Mouse (Mus musculus): ENCODE results near the gene Gm19426. TPM values are rescaled to one million over a fixed set of nuclear protein-coding genes. Genes with fewer than 3 reads are reported as not detected.

The Gm19426 gene
- polyA plus RNA-seq, 1 experiment from 2014 or later: 6.1 TPM

DNA sequence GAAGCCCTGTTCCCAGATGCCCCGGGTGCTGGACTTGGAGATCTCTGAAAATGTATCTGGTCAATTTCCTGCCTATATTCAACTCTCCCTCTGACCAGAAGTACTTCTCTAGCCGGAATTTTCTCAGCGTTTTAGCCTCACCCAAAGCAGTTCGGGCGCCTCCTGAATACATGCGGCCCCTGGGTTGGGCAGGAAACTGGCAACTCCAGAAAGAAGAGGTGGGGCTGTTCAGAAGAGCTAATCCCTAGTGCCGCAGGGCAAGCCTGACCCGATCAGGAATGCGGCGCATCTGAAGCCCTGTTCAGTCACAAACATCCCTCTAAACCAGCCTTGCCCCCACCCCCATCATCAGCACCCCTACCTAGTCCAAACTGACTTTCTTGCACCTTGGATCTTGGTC is 671 bp upstream of the Gm19426 start:
- Histone ChIP-seq H3K27me3 (no peaks in the 10 kb centered on the region), H3K36me3 (ENCODE audit: poor library complexity, severe bottlenecking) (peaks cover 7% of the 10 kb centered on the region; the same call in 1 of the 2 replicates), H3K27ac (peak overlapping the region; percentile 99), H3K9me3 (replicated peaks) (no peaks in the 10 kb centered on the region), H3K4me3 (peak overlapping the region; percentile 93), H3K4me1 (peaks cover 40% of the 10 kb centered on the region), H3K9ac (peak overlapping the region; percentile 99), H3K4me2 (peak overlapping the region; percentile 85)
- ATAC-seq: peak; percentile 37
- 1% methylated on average over 10 of the region's 10 CpGs for WGBS

DNA sequence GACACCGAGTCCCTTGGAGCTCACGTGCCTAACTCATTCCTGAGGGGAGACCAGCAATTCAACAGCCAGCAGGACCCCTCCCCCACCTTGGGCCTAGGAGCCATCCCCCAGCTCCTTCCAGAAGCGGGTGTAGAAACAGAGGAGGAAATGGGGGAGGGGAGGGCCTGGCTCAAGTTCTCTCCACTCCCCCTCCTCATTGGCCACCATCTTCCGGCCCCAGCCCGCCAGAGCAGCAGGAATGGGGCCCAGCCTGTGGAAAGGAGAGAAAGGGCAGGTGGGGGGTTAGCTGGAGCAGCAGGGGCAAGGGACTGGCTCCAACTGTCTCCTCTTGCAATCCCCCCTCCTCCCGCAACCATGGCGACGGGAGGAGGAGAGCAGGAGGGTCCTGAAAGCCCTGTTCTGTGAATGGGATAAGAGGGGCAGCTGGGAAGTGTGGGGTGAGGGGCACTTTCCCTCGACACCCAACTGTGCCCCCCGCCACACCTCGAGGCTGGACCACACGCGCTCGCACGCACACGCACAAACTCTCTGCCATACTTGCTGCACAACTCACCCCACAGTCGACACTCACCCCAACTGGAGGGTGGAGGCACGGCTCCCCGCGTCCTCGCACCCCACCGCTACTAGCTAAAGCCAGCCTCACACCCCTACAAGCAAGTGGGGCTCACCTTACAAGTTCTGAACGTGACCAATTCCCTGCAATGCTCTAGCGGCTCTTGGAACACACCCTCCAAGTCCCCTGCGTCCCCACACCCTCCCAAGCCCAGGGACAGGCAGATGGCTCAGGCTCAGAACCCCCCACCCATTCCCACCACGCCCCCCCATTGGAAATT is 788 bp downstream of the Gm19426 start:
- H3K9me3 ChIP-seq (replicated peaks): no peaks in the 10 kb centered on the region
- peaks cover 54% of the 10 kb centered on the region for H3K4me1 ChIP-seq
- ATAC-seq: peak; percentile 73
- peak overlapping the region; percentile 93 for H3K4me3 ChIP-seq
- no peaks in the 10 kb centered on the region for H3K27me3 ChIP-seq
- H3K27ac ChIP-seq: peak overlapping the region; percentile 99
- H3K36me3 ChIP-seq (ENCODE audit: poor library complexity, severe bottlenecking): peaks cover 7% of the 10 kb centered on the region; the same call in 1 of the 2 replicates
- H3K9ac ChIP-seq: peak overlapping the region; percentile 99
- peak overlapping the region; percentile 85 for H3K4me2 ChIP-seq
- under 1% methylated on average over 25 of the region's 26 CpGs for WGBS

DNA sequence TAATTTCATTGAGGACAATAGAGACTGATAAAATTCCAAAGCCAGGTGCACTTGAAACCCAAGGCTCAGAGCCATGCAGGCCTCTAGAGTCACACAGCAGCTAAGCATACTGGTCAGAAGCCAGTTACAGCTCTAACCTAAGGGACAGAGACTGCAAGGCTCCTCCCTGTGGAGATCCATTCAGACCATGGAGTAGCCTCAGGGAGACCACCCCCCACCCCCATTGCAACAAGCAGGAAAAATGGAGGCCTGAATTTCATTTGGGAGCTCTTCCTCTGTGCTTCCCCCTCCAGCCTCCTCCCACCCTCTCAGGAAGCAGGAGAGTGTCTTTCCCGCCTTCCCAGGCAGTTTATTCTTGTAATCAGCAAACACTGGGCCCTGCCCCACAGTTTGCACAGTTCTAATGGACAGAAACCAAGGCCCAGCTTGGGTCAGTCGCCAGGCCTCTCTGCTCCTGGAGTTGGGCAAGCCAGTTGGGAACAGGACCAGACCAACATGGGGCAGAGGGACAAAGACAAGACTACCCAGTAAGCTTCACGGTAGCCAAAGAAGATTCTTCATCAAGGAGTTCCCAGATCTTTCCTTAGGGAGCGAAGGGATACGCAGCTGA is 1.5 kb downstream of the Gm19426 start:
- Histone ChIP-seq H3K4me1 (peaks cover 61% of the 10 kb centered on the region), H3K4me2 (peak overlapping the region; percentile 85), H3K9ac (peak overlapping the region; percentile 99), H3K27me3 (no peaks in the 10 kb centered on the region), H3K36me3 (ENCODE audit: poor library complexity, severe bottlenecking) (peaks cover 7% of the 10 kb centered on the region; the same call in 1 of the 2 replicates), H3K27ac (peak overlapping the region; percentile 99), H3K9me3 (replicated peaks) (no peaks in the 10 kb centered on the region), H3K4me3 (peak overlapping the region; percentile 93)
- 0% methylated on average over 5 of the region's 5 CpGs for WGBS
- no peak for ATAC-seq

DNA sequence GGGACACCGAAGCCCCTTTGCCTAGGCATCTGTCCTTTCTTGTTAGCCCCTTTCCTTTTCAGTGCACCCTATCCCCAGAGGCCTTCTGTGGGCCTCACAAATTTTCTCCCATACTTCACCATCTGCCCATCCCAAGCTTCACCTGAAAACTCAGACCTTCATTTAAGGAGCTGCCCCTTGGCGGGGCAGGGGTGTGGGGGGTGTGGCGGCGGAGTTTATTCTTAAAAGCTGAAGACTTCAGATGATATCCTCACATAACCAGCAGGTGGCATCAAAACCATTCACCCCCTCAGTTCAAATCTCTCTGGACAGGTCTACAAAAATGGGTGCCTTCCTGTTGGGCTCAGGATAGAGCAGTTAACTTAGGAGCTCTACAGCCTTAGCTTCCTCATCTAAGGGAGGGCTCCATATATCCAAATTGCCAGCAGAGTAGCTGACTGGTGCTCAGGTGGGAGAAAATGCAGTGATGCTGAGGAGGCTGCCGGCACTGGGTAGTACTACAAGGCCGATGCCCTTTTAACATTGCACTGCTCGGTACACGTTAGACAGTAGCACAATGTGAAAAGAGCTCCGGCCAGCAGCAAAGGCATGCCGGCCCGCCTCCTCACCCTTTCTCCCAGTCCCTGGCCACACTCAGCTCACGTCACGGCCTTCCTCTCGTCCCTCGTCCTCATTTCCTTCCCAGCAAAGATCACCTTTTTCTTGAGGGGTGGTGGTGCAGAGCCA is 2.7 kb downstream of the Gm19426 start:
- peak overlapping the region; percentile 55 for H3K27ac ChIP-seq
- no peak for ATAC-seq
- H3K4me1 ChIP-seq: peaks cover 72% of the 10 kb centered on the region
- peak overlapping the region; percentile 85 for H3K4me2 ChIP-seq
- peak overlapping the region; percentile 93 for H3K4me3 ChIP-seq
- peak overlapping the region; percentile 99 for H3K9ac ChIP-seq
- peaks cover 7% of the 10 kb centered on the region; the same call in 1 of the 2 replicates for H3K36me3 ChIP-seq (ENCODE audit: poor library complexity, severe bottlenecking)
- WGBS: 65% methylated on average over 15 of the region's 15 CpGs
- no peaks in the 10 kb centered on the region for H3K9me3 ChIP-seq (replicated peaks)
- no peaks in the 10 kb centered on the region for H3K27me3 ChIP-seq

GRCm38 (mm10) chr2:84738271-84738911 is 5.1 kb downstream of the Gm19426 start:
- H3K27ac ChIP-seq: peak overlapping the region; percentile 52
- H3K4me2 ChIP-seq: peak overlapping the region; percentile 78
- H3K4me3 ChIP-seq: 0 out of 2 replicates have a peak overlapping the region, but pooled peaks have one; percentile 6
- ATAC-seq: no peak
- H3K27me3 ChIP-seq: no peaks in the 10 kb centered on the region
- H3K9me3 ChIP-seq (replicated peaks): no peaks in the 10 kb centered on the region
- peaks cover 85% of the 10 kb centered on the region for H3K4me1 ChIP-seq
- H3K36me3 ChIP-seq (ENCODE audit: poor library complexity, severe bottlenecking): peaks cover 7% of the 10 kb centered on the region; the same call in 1 of the 2 replicates
- H3K9ac ChIP-seq: peak overlapping the region; percentile 31; the same call in 1 of the 2 replicates
- WGBS: 1% methylated on average over 12 of the region's 12 CpGs

- Histone ChIP-seq H3K27ac (peak overlapping the region; percentile 55; the same call in 1 of the 2 replicates), H3K27me3 (no peaks in the 10 kb centered on the region), H3K9ac (0 out of 2 replicates have a peak overlapping the region, but pooled peaks have one; percentile 27), H3K9me3 (replicated peaks) (no peaks in the 10 kb centered on the region), H3K4me1 (peaks cover 87% of the 10 kb centered on the region), H3K4me2 (peak overlapping the region; percentile 78), H3K4me3 (0 out of 2 replicates have a peak overlapping the region, but pooled peaks have one; percentile 4), H3K36me3 (ENCODE audit: poor library complexity, severe bottlenecking) (peaks cover 7% of the 10 kb centered on the region; the same call in 1 of the 2 replicates)
- no peak for ATAC-seq
- 4% methylated on average over 8 of the region's 8 CpGs for WGBS
Observed at GRCm38 (mm10) chr2:84737451-84737925, 6.0 kb downstream of the Gm19426 start.

GRCm38 (mm10) chr2:84736312-84737161 is 6.9 kb downstream of the Gm19426 start:
- no peak for ATAC-seq
- H3K9ac ChIP-seq: peak overlapping the region; percentile 82
- peak overlapping the region; percentile 57 for H3K4me3 ChIP-seq
- H3K9me3 ChIP-seq (replicated peaks): no peaks in the 10 kb centered on the region
- peaks cover 77% of the 10 kb centered on the region for H3K4me1 ChIP-seq
- no peaks in the 10 kb centered on the region for H3K27me3 ChIP-seq
- WGBS: 4% methylated on average over 27 of the region's 27 CpGs
- peak overlapping the region; percentile 78 for H3K4me2 ChIP-seq
- H3K36me3 ChIP-seq (ENCODE audit: poor library complexity, severe bottlenecking): peaks cover 7% of the 10 kb centered on the region; the same call in 1 of the 2 replicates
- H3K27ac ChIP-seq: no peak overlapping the region

GRCm38 (mm10) chr2:84735346-84735920 is 8.0 kb downstream of the Gm19426 start:
- Histone ChIP-seq H3K27me3 (no peaks in the 10 kb centered on the region), H3K4me2 (peak overlapping the region; percentile 78), H3K36me3 (ENCODE audit: poor library complexity, severe bottlenecking) (no peaks in the 10 kb centered on the region), H3K27ac (peak overlapping the region; percentile 79; the same call in 1 of the 2 replicates), H3K4me1 (peaks cover 66% of the 10 kb centered on the region), H3K9ac (peak overlapping the region; percentile 82), H3K4me3 (peak overlapping the region; percentile 57), H3K9me3 (replicated peaks) (no peaks in the 10 kb centered on the region)
- 20% methylated on average over 7 of the region's 7 CpGs for WGBS
- no peak for ATAC-seq

DNA sequence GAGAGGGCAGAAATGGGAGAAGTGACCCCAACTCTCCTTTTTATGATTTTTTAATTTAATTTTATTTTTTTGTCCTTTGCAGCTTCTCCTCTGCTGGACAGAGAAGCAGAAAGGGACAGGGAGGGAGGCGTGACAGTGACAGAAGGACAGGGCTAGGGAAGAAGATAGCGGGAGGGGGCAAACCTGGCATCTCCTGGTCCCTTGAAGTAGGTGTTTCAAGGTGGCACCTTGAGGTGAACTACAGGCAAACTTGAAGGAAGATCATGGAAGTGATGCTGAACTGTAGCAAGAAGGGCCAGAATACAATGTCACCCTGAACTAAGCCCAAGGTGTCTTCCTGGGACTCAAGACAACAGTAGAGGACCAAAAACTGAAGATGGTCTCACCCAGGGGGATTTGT is 8.5 kb downstream of the Gm19426 start:
- peak overlapping the region; percentile 78 for H3K4me2 ChIP-seq
- H3K9me3 ChIP-seq (replicated peaks): no peaks in the 10 kb centered on the region
- no peak for ATAC-seq
- H3K27me3 ChIP-seq: no peaks in the 10 kb centered on the region
- peak overlapping the region; percentile 57 for H3K4me3 ChIP-seq
- 0% methylated on average over 2 of the region's 2 CpGs for WGBS
- peaks cover 61% of the 10 kb centered on the region for H3K4me1 ChIP-seq
- H3K9ac ChIP-seq: peak overlapping the region; percentile 82
- H3K27ac ChIP-seq: peak overlapping the region; percentile 79
- H3K36me3 ChIP-seq (ENCODE audit: poor library complexity, severe bottlenecking): no peaks in the 10 kb centered on the region

- Histone ChIP-seq H3K4me1 (peaks cover 56% of the 10 kb centered on the region), H3K36me3 (ENCODE audit: poor library complexity, severe bottlenecking) (no peaks in the 10 kb centered on the region), H3K4me2 (peak overlapping the region; percentile 78), H3K4me3 (peak overlapping the region; percentile 57), H3K9me3 (replicated peaks) (no peaks in the 10 kb centered on the region), H3K27ac (peak overlapping the region; percentile 79), H3K27me3 (no peaks in the 10 kb centered on the region), H3K9ac (peak overlapping the region; percentile 82)
- under 1% methylated on average over 11 of the region's 11 CpGs for WGBS
- peak; percentile 60 for ATAC-seq
Observed at GRCm38 (mm10) chr2:84734351-84734864, 9.0 kb downstream of the Gm19426 start.

All from forebrain, embryonic 13.5 days (tissue).